Mouse (Mus musculus): ENCODE results near the gene Plcb2. TPM values are rescaled to one million over a fixed set of nuclear protein-coding genes. Genes with fewer than 3 reads are reported as not detected.

Gene Plcb2
- total and polyA plus RNA-seq, 3 experiments: 6.4 to 21.2 TPM; not detected in 1

- Histone ChIP-seq H3K4me1 (ENCODE audit: control insufficient read depth in 1 of 2, insufficient read depth in 2 of 2, low read length in 2 of 2) (peaks cover 7 to 32% of the 10 kb centered on the region in 2 experiments; a peak in 3 of 4 replicates), H3K36me3 (ENCODE audit: control insufficient read depth in 1 of 2, insufficient read depth in 2 of 2, low read length in 2 of 2) (peaks cover 0 to 20% of the 10 kb centered on the region in 2 experiments; a peak in 3 of 4 replicates), H3K79me2 (ENCODE audit: control insufficient read depth, insufficient read depth, low read length, poor library complexity) (peaks cover 15% of the 10 kb centered on the region), H3K9ac (ENCODE audit: control insufficient read depth, low read depth, low read length, poor library complexity, severe bottlenecking) (no peak overlapping the region), H3K27me3 (ENCODE audit: control insufficient read depth in 1 of 2, insufficient read depth in 2 of 2, low read length in 2 of 2) (no peaks in the 10 kb centered on the region), H3K27ac (ENCODE audit: control insufficient read depth, low read depth, low read length) (peak overlapping the region; percentile 20; the same call in 1 of the 2 replicates), H3K9me3 (replicated peaks; ENCODE audit: insufficient read depth, low read length) (no peaks in the 10 kb centered on the region), H3K4me3 (ENCODE audit: control insufficient read depth in 1 of 2, insufficient read depth in 1 of 2, low read depth in 2 of 2, low read length in 2 of 2) (no peak overlapping the region)
- DNase-seq (ENCODE audit: low read depth, low spot score): peak; percentile 76
- no peak for TF ChIP-seq KAT2A (conservative IDR thresholded peaks at IDR 0.05; ENCODE audit: low read depth, low read length)
- TF ChIP-seq EP300 (IDR thresholded peaks at IDR 0.05; ENCODE audit: low read depth in 1 of 2, low read length in 2 of 2): peak; percentile 84 to 90
- TF ChIP-seq UBTF (IDR thresholded peaks at IDR 0.05; ENCODE audit: borderline replicate concordance, insufficient read depth, low read depth, low read length): no peak
- no peak for TF ChIP-seq GABPA (IDR thresholded peaks at IDR 0.05; ENCODE audit: low read depth, low read length)
- no peak for TF ChIP-seq MAX (IDR thresholded peaks at IDR 0.05; ENCODE audit: low read length)
- peak; percentile 19; the same call in 1 of the 2 replicates for TF ChIP-seq ELF1 (IDR thresholded peaks at IDR 0.05; ENCODE audit: low read depth, low read length)
- no peak for TF ChIP-seq USF1 (IDR thresholded peaks at IDR 0.05; ENCODE audit: low read depth, low read length)
- TF ChIP-seq MXI1 (IDR thresholded peaks at IDR 0.05; ENCODE audit: low read depth, low read length): no peak
- TF ChIP-seq RAD21 (IDR thresholded peaks at IDR 0.05; ENCODE audit: low read depth, low read length): no peak
- no peak; a peak in 1 of 4 replicates for TF ChIP-seq POLR2A (IDR thresholded peaks at IDR 0.05; ENCODE audit: control insufficient read depth in 1 of 2, insufficient read depth in 1 of 2, low read depth in 1 of 2, low read length in 2 of 2, poor library complexity in 1 of 2)
- TF ChIP-seq SMC3 (IDR thresholded peaks at IDR 0.05; ENCODE audit: low read depth, low read length): 0 out of 2 replicates have a peak, but pooled peaks have one; percentile 3
- TF ChIP-seq ZKSCAN1 (IDR thresholded peaks at IDR 0.05; ENCODE audit: low read depth, low read length): no peak
- no peak for TF ChIP-seq ZC3H11A (IDR thresholded peaks at IDR 0.05; ENCODE audit: low read depth, low read length)
- 0 out of 2 replicates have a peak, but pooled peaks have one; percentile 30 for TF ChIP-seq ZMIZ1 (IDR thresholded peaks at IDR 0.05; ENCODE audit: low read depth, low read length)
- TF ChIP-seq GATA1 (IDR thresholded peaks at IDR 0.05; ENCODE audit: low read depth, low read length): peak; percentile 85
- TF ChIP-seq BHLHE40 (IDR thresholded peaks at IDR 0.05; ENCODE audit: borderline replicate concordance, low read depth, low read length): 0 out of 2 replicates have a peak, but pooled peaks have one; percentile 23
- no peak for TF ChIP-seq TBP (IDR thresholded peaks at IDR 0.05; ENCODE audit: low read depth, low read length)
- TF ChIP-seq MAZ (IDR thresholded peaks at IDR 0.05; ENCODE audit: low read depth, low read length): no peak
- TF ChIP-seq TAL1 (IDR thresholded peaks at IDR 0.05; ENCODE audit: low read length): peak; percentile 67
- TF ChIP-seq SIN3A (IDR thresholded peaks at IDR 0.05; ENCODE audit: low read length): peak; percentile 52; the same call in 1 of the 2 replicates
- no peak; the same call in 1 of the 2 replicates for TF ChIP-seq MAFK (IDR thresholded peaks at IDR 0.05; ENCODE audit: borderline replicate concordance, low read depth, low read length)
- TF ChIP-seq E2F4 (IDR thresholded peaks at IDR 0.05; ENCODE audit: borderline replicate concordance, low read depth, low read length): no peak
- no peak for TF ChIP-seq POLR2AphosphoS2 (IDR thresholded peaks at IDR 0.05; ENCODE audit: low read length)
- no peak for TF ChIP-seq HCFC1 (IDR thresholded peaks at IDR 0.05; ENCODE audit: low read depth, low read length)
- TF ChIP-seq CHD1 (IDR thresholded peaks at IDR 0.05; ENCODE audit: low read depth, low read length): no peak
- TF ChIP-seq ZNF384 (IDR thresholded peaks at IDR 0.05; ENCODE audit: low read depth, low read length): no peak
- TF ChIP-seq ETS1 (IDR thresholded peaks at IDR 0.05; ENCODE audit: low read depth, low read length): peak; percentile 62; the same call in 1 of the 2 replicates
- peak; percentile 87 for TF ChIP-seq RCOR1 (IDR thresholded peaks at IDR 0.05; ENCODE audit: low read depth, low read length)
- TF ChIP-seq CTCF (IDR thresholded peaks at IDR 0.05 in 2 of 3, conservative IDR thresholded peaks at IDR 0.05 in 1 of 3; ENCODE audit: control insufficient read depth in 1 of 3, insufficient read depth in 1 of 3, low read depth in 2 of 3, low read length in 3 of 3, poor library complexity in 1 of 3, severe bottlenecking in 1 of 3): no peak
- no peak for TF ChIP-seq POLR2AphosphoS5 (IDR thresholded peaks at IDR 0.05; ENCODE audit: borderline replicate concordance, low read depth, low read length)
- TF ChIP-seq MYC (IDR thresholded peaks at IDR 0.05; ENCODE audit: low read depth, low read length): no peak
- TF ChIP-seq USF2 (IDR thresholded peaks at IDR 0.05; ENCODE audit: borderline replicate concordance in 1 of 2, insufficient read depth in 1 of 2, low read depth in 1 of 2, low read length in 2 of 2): no peak
- no peak for TF ChIP-seq CHD2 (IDR thresholded peaks at IDR 0.05; ENCODE audit: low read length)
- no peak for TF ChIP-seq MEF2A (IDR thresholded peaks at IDR 0.05; ENCODE audit: extremely low read depth, insufficient replicate concordance, low read depth, low read length, poor library complexity, severe bottlenecking)
- no peak for TF ChIP-seq JUND (IDR thresholded peaks at IDR 0.05; ENCODE audit: low read depth, low read length)
- TF ChIP-seq NELFE (IDR thresholded peaks at IDR 0.05; ENCODE audit: low read depth, low read length): no peak
Measured at GRCm38 (mm10) chr2:118723693-118724486, 4.3 kb downstream of the Plcb2 start.

Data from MEL (cell line).